Mouse (Mus musculus): ENCODE data around the gene Il15. TPM values are rescaled to one million over a fixed set of nuclear protein-coding genes. Genes with fewer than 3 reads are reported as not detected.

Il15 gene
- polyA plus RNA-seq, 1 experiment, result 0.12 TPM

DNA sequence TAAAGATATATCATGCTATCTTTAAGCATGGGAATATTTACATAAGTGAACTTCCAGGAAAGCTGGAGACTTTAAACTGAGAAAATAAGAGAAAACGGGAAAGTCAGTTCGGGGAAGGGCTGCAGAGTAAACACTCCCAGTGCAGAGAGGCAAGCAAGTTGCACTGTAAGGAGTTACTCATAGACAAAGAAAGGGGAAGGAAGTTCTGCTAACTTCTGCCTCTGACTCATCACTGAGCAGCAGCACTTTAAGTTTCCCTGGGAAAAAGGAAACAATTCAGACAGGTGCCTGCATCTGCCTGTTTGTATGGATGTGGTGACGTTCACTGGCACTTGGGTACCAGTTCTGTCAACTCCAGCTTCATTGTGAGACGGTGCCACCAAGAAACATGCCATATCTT is 28.6 kb downstream of the Il15 start:
- Histone ChIP-seq H3K79me2 (ENCODE audit: control insufficient read depth, insufficient read depth) (no peaks in the 10 kb centered on the region), H3K27me3 (ENCODE audit: control insufficient read depth, insufficient read depth, insufficient read length) (no peaks in the 10 kb centered on the region), H3K4me2 (ENCODE audit: low read depth) (no peak overlapping the region), H3K36me3 (ENCODE audit: control insufficient read depth, insufficient read depth) (no peaks in the 10 kb centered on the region), H3ac (ENCODE audit: control insufficient read depth, insufficient read length) (no peak overlapping the region), H3K4me3 (no peak overlapping the region)
- TF ChIP-seq CEBPB (IDR thresholded peaks at IDR 0.05; ENCODE audit: insufficient read depth, poor library complexity, severe bottlenecking) (no peak), MAX (IDR thresholded peaks at IDR 0.05; ENCODE audit: low read depth) (no peak), MYOG (IDR thresholded peaks at IDR 0.05; ENCODE audit: control insufficient read depth in 1 of 3, insufficient read depth in 1 of 3, insufficient read length in 2 of 3, low read depth in 2 of 3) (no peak), POLR2AphosphoS2 (IDR thresholded peaks at IDR 0.05; ENCODE audit: insufficient read length, low read depth) (no peak), SRF (IDR thresholded peaks at IDR 0.05; ENCODE audit: control insufficient read depth, insufficient read length, low read depth) (no peak), TCF3 (IDR thresholded peaks at IDR 0.05; ENCODE audit: insufficient read length, low read depth) (no peak), USF1 (IDR thresholded peaks at IDR 0.05; ENCODE audit: low read depth) (no peak), POLR2A (IDR thresholded peaks at IDR 0.05; ENCODE audit: insufficient read length, low read depth) (no peak), E2F4 (IDR thresholded peaks at IDR 0.05; ENCODE audit: insufficient read depth) (no peak)

DNA sequence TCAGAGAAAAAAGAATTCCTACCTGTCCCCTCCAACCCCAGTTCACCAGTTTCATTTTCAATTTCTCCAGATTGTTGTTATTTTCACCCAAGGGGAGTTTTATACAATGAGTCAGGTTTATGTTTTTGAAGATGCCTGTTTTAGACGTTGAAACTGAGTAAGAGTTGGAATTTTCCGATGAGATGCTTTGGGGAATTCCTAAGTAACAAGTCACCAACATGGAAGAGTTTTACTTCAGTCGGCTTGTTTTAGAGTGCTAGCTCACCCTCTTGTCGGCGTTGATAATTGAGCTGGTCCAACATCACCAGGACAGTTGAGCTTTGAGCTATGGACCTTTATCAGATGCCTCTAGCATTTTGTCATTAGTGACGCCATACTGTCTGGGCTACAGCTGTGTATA is 30.2 kb downstream of the Il15 start:
- Histone ChIP-seq H3K4me3 (no peak overlapping the region), H3K27me3 (ENCODE audit: control insufficient read depth, insufficient read depth, insufficient read length) (no peaks in the 10 kb centered on the region), H3K36me3 (ENCODE audit: control insufficient read depth, insufficient read depth) (no peaks in the 10 kb centered on the region), H3K79me2 (ENCODE audit: control insufficient read depth, insufficient read depth) (no peaks in the 10 kb centered on the region), H3ac (ENCODE audit: control insufficient read depth, insufficient read length) (no peak overlapping the region), H3K4me2 (ENCODE audit: low read depth) (no peak overlapping the region)
- TF ChIP-seq TCF12 (IDR thresholded peaks at IDR 0.05; ENCODE audit: insufficient read depth, poor library complexity, severe bottlenecking) (no peak), SRF (IDR thresholded peaks at IDR 0.05; ENCODE audit: control insufficient read depth, insufficient read length, low read depth) (no peak), USF1 (IDR thresholded peaks at IDR 0.05; ENCODE audit: low read depth) (no peak), MAX (IDR thresholded peaks at IDR 0.05; ENCODE audit: low read depth) (no peak), MYOD1 (IDR thresholded peaks at IDR 0.05; ENCODE audit: control insufficient read depth in 1 of 3, insufficient read length in 2 of 3, low read depth in 2 of 3) (no peak)

DNA sequence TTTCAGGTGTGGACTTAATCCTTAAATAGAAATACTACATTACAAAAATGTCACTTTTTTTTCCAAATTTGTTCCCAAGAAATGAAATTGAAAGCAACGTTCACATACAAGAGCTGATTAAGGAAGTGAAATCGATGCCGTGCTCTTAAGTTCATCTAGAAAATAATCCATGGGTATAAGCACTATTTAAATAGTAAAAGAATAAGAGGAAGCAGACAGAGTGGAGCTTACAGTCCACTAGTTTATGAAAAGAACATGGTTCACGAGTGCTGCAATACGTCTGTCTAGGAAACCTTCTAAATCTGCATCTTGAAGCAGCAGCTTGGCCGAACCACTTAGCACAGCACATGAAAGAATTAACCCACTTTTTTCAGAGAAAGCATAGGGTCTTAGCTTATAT is 32.4 kb downstream of the Il15 start:
- Histone ChIP-seq H3ac (ENCODE audit: control insufficient read depth, insufficient read length) (no peak overlapping the region), H3K27me3 (ENCODE audit: control insufficient read depth, insufficient read depth, insufficient read length) (no peaks in the 10 kb centered on the region), H3K79me2 (ENCODE audit: control insufficient read depth, insufficient read depth) (no peaks in the 10 kb centered on the region), H3K36me3 (ENCODE audit: control insufficient read depth, insufficient read depth) (no peaks in the 10 kb centered on the region), H3K4me2 (ENCODE audit: low read depth) (no peak overlapping the region), H3K4me3 (no peak overlapping the region)
- TF ChIP-seq E2F4 (IDR thresholded peaks at IDR 0.05; ENCODE audit: insufficient read depth) (no peak), TCF12 (IDR thresholded peaks at IDR 0.05; ENCODE audit: insufficient read depth, poor library complexity, severe bottlenecking) (no peak), MAX (IDR thresholded peaks at IDR 0.05; ENCODE audit: low read depth) (no peak), MYOD1 (IDR thresholded peaks at IDR 0.05; ENCODE audit: control insufficient read depth in 1 of 3, insufficient read length in 2 of 3, low read depth in 2 of 3) (no peak), REST (IDR thresholded peaks at IDR 0.05; ENCODE audit: insufficient read depth, insufficient read length) (no peak), MYOG (IDR thresholded peaks at IDR 0.05; ENCODE audit: control insufficient read depth in 1 of 3, insufficient read depth in 1 of 3, insufficient read length in 2 of 3, low read depth in 2 of 3) (no peak), SRF (IDR thresholded peaks at IDR 0.05; ENCODE audit: control insufficient read depth, insufficient read length, low read depth) (no peak), TCF3 (IDR thresholded peaks at IDR 0.05; ENCODE audit: insufficient read length, low read depth) (no peak), CEBPB (IDR thresholded peaks at IDR 0.05; ENCODE audit: insufficient read depth, poor library complexity, severe bottlenecking) (no peak), POLR2AphosphoS2 (IDR thresholded peaks at IDR 0.05; ENCODE audit: insufficient read length, low read depth) (no peak), USF1 (IDR thresholded peaks at IDR 0.05; ENCODE audit: low read depth) (no peak), POLR2A (IDR thresholded peaks at IDR 0.05; ENCODE audit: insufficient read length, low read depth) (no peak)

DNA sequence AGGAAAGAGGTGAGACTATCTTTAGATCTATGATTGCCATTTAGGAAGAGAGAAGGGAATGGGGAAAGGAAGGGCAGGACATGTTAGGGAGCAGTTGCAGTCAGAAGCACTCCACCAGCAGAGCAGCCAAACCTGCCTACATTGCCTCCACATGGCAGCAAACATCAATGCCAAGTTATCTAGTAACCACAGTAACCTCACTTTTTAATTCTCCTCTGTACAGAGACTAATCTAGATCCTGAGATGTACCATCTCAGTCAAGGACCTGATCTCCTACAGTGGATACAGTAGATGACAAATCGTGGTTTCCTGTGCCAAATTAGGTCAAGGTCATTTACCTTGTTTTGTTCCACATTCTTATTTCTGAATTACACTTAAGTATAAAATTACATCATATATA is 42.0 kb downstream of the Il15 start:
- TF ChIP-seq E2F4 (IDR thresholded peaks at IDR 0.05; ENCODE audit: insufficient read depth) (no peak), REST (IDR thresholded peaks at IDR 0.05; ENCODE audit: insufficient read depth, insufficient read length) (no peak), POLR2A (IDR thresholded peaks at IDR 0.05; ENCODE audit: insufficient read length, low read depth) (no peak), CEBPB (IDR thresholded peaks at IDR 0.05; ENCODE audit: insufficient read depth, poor library complexity, severe bottlenecking) (no peak), TCF12 (IDR thresholded peaks at IDR 0.05; ENCODE audit: insufficient read depth, poor library complexity, severe bottlenecking) (no peak), USF1 (IDR thresholded peaks at IDR 0.05; ENCODE audit: low read depth) (no peak), TCF3 (IDR thresholded peaks at IDR 0.05; ENCODE audit: insufficient read length, low read depth) (no peak), SRF (IDR thresholded peaks at IDR 0.05; ENCODE audit: control insufficient read depth, insufficient read length, low read depth) (no peak), MYOD1 (IDR thresholded peaks at IDR 0.05; ENCODE audit: control insufficient read depth in 1 of 3, insufficient read length in 2 of 3, low read depth in 2 of 3) (no peak), MAX (IDR thresholded peaks at IDR 0.05; ENCODE audit: low read depth) (no peak), MYOG (IDR thresholded peaks at IDR 0.05; ENCODE audit: control insufficient read depth in 1 of 3, insufficient read depth in 1 of 3, insufficient read length in 2 of 3, low read depth in 2 of 3) (no peak)
- Histone ChIP-seq H3K27me3 (ENCODE audit: control insufficient read depth, insufficient read depth, insufficient read length) (no peaks in the 10 kb centered on the region), H3K79me2 (ENCODE audit: control insufficient read depth, insufficient read depth) (no peaks in the 10 kb centered on the region), H3ac (ENCODE audit: control insufficient read depth, insufficient read length) (no peak overlapping the region), H3K36me3 (ENCODE audit: control insufficient read depth, insufficient read depth) (no peaks in the 10 kb centered on the region), H3K4me3 (no peak overlapping the region), H3K4me2 (ENCODE audit: low read depth) (no peak overlapping the region)

DNA sequence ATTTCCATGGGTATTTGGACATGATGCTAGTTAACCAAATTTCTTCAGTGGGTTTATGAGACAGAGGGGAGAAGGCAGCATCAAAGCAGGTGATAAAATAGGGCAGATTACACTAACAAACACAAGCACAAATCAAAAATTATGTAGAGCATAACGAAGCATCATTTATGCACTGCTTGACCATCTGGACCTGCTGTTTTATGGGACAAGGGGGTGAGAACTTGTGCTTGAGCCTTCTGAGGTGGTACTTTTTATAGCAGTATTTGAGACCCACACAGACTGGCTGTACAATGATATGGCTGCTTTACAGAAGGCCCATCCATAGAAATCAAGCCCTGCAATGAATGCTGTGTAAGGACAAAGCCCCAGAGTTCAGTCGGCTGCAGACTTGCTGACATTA is 46.9 kb downstream of the Il15 start:
- no peaks in the 10 kb centered on the region for H3K36me3 ChIP-seq (ENCODE audit: control insufficient read depth, insufficient read depth)
- H3K4me2 ChIP-seq (ENCODE audit: low read depth), result no peak overlapping the region
- H3K27me3 ChIP-seq (ENCODE audit: control insufficient read depth, insufficient read depth, insufficient read length), result no peaks in the 10 kb centered on the region
- TF ChIP-seq CEBPB (IDR thresholded peaks at IDR 0.05; ENCODE audit: insufficient read depth, poor library complexity, severe bottlenecking), result no peak
- no peak for TF ChIP-seq E2F4 (IDR thresholded peaks at IDR 0.05; ENCODE audit: insufficient read depth)
- no peak for TF ChIP-seq TCF3 (IDR thresholded peaks at IDR 0.05; ENCODE audit: insufficient read length, low read depth)
- TF ChIP-seq USF1 (IDR thresholded peaks at IDR 0.05; ENCODE audit: low read depth), result no peak
- no peak for TF ChIP-seq POLR2A (IDR thresholded peaks at IDR 0.05; ENCODE audit: insufficient read length, low read depth)
- TF ChIP-seq REST (IDR thresholded peaks at IDR 0.05; ENCODE audit: insufficient read depth, insufficient read length), result no peak
- no peak for TF ChIP-seq POLR2AphosphoS2 (IDR thresholded peaks at IDR 0.05; ENCODE audit: insufficient read length, low read depth)
- TF ChIP-seq MAX (IDR thresholded peaks at IDR 0.05; ENCODE audit: low read depth), result no peak
- no peak for TF ChIP-seq MYOD1 (IDR thresholded peaks at IDR 0.05; ENCODE audit: control insufficient read depth in 1 of 3, insufficient read length in 2 of 3, low read depth in 2 of 3)
- TF ChIP-seq TCF12 (IDR thresholded peaks at IDR 0.05; ENCODE audit: insufficient read depth, poor library complexity, severe bottlenecking), result no peak
- TF ChIP-seq MYOG (IDR thresholded peaks at IDR 0.05; ENCODE audit: control insufficient read depth in 1 of 3, insufficient read depth in 1 of 3, insufficient read length in 2 of 3, low read depth in 2 of 3), result no peak
- H3K79me2 ChIP-seq (ENCODE audit: control insufficient read depth, insufficient read depth), result no peaks in the 10 kb centered on the region
- H3K4me3 ChIP-seq, result no peak overlapping the region
- no peak overlapping the region for H3ac ChIP-seq (ENCODE audit: control insufficient read depth, insufficient read length)

Data from myocyte (in vitro differentiated cells).